Mouse (Mus musculus): Measurements from ENCODE around the gene Ppp1r21. TPM values are rescaled to one million over a fixed set of nuclear protein-coding genes. Genes with fewer than 3 reads are reported as not detected.

Gene Ppp1r21
- polyA plus RNA-seq, 1 experiment from 2014 or later, result 38.8 TPM

DNA sequence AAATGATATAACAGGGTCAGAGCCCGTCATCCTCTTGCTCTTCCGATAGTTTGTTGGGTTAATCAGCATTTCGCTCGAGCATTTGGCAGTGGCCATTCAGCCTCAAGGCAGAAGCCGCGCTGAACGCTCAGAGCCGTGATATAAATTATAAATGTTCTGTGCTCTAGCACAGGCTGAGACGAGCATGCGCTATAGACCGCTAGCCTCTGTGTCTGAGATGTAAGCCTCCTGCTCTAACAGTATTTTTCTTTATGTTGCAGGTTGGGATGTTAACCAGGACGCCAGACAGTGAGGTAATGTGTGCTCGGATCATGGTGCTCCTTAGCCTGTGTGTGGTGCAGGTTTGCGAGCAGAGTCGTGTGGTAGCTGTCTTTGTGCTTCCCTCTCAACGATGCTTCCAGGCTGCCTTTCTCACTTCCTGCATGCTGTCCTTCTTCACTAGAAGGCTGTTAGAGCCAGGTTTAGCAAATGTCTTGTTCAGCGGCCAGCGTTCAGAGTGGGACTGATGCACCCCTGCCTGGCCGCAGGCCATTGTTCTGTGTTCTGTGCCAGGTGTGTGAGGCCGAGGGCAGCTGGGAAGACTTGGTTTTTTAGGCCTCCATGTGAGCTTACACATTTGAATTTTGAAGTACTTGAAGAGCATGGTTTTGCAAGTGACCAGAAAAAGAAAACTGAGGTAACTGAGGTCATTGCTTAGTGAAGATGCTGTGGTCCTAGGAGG lies 48.8 kb downstream of the Ppp1r21 start:
- Histone ChIP-seq H3K9me3 (ENCODE audit: control insufficient read depth, low read length) (no peaks in the 10 kb centered on the region), H3K9ac (ENCODE audit: low read depth, low read length) (no peak overlapping the region; the same call in 1 of the 2 replicates), H3K4me3 (ENCODE audit: low read length) (no peak overlapping the region), H3K27me3 (replicated peaks; ENCODE audit: control insufficient read depth, insufficient read depth, low read length) (no peaks in the 10 kb centered on the region), H3K27ac (ENCODE audit: low read depth, low read length) (no peak overlapping the region), H3K36me3 (ENCODE audit: control insufficient read depth, insufficient read depth, low read length) (peaks cover 36% of the 10 kb centered on the region), H3K4me1 (ENCODE audit: control insufficient read depth, insufficient read depth, low read depth, low read length) (no peaks in the 10 kb centered on the region), H3K4me2 (ENCODE audit: low read length) (0 out of 2 replicates have a peak overlapping the region, but pooled peaks have one; percentile 12)
- peak; percentile 51; the same call in 1 of the 2 replicates for ATAC-seq
- 75% methylated on average over 20 of the region's 20 CpGs for WGBS

- WGBS, result 84% methylated on average over 6 of the region's 6 CpGs
- no peak overlapping the region for H3K4me3 ChIP-seq (ENCODE audit: low read length)
- H3K36me3 ChIP-seq (ENCODE audit: control insufficient read depth, insufficient read depth, low read length), result peaks cover 49% of the 10 kb centered on the region
- H3K27me3 ChIP-seq (replicated peaks; ENCODE audit: control insufficient read depth, insufficient read depth, low read length), result no peaks in the 10 kb centered on the region
- H3K9me3 ChIP-seq (ENCODE audit: control insufficient read depth, low read length), result no peaks in the 10 kb centered on the region
- no peak overlapping the region for H3K9ac ChIP-seq (ENCODE audit: low read depth, low read length)
- no peak overlapping the region for H3K27ac ChIP-seq (ENCODE audit: low read depth, low read length)
- ATAC-seq, result no peak
- no peak overlapping the region for H3K4me2 ChIP-seq (ENCODE audit: low read length)
- H3K4me1 ChIP-seq (ENCODE audit: control insufficient read depth, insufficient read depth, low read depth, low read length), result no peaks in the 10 kb centered on the region
Observed at GRCm38 (mm10) chr17:88580556-88580955, 50.6 kb downstream of the Ppp1r21 start.

- no peaks in the 10 kb centered on the region for H3K9me3 ChIP-seq (ENCODE audit: control insufficient read depth, low read length)
- no peak overlapping the region for H3K27ac ChIP-seq (ENCODE audit: low read depth, low read length)
- H3K36me3 ChIP-seq (ENCODE audit: control insufficient read depth, insufficient read depth, low read length), result peaks cover 53% of the 10 kb centered on the region
- no peak for ATAC-seq
- no peak overlapping the region for H3K4me2 ChIP-seq (ENCODE audit: low read length)
- WGBS, result 73% methylated on average over 6 of the region's 6 CpGs
- no peaks in the 10 kb centered on the region for H3K4me1 ChIP-seq (ENCODE audit: control insufficient read depth, insufficient read depth, low read depth, low read length)
- no peak overlapping the region for H3K4me3 ChIP-seq (ENCODE audit: low read length)
- H3K27me3 ChIP-seq (replicated peaks; ENCODE audit: control insufficient read depth, insufficient read depth, low read length), result no peaks in the 10 kb centered on the region
- no peak overlapping the region for H3K9ac ChIP-seq (ENCODE audit: low read depth, low read length)
Observed at GRCm38 (mm10) chr17:88581511-88582021, 51.6 kb downstream of the Ppp1r21 start.

DNA sequence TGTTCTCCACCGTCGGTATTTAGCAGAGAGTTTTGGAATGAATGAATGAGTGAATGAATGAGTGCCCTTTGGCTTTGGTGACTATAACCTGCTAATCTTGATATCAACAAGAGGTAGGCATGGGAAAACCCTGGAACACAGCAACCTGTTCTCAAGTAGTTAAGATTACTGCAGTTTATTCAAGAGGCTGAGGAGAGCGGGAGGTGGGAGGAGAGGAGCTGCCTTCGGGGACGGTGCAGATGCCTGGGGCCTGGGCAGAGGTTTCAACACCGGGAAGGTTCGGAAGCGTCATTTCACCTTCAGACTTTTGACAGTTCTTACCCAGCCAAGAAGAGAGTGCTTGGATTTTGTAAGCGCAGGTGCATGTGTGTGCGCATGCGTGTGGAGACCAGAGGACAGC lies 53.1 kb downstream of the Ppp1r21 start:
- H3K27ac ChIP-seq (ENCODE audit: low read depth, low read length), result no peak overlapping the region
- peaks cover 52% of the 10 kb centered on the region for H3K36me3 ChIP-seq (ENCODE audit: control insufficient read depth, insufficient read depth, low read length)
- H3K4me2 ChIP-seq (ENCODE audit: low read length), result no peak overlapping the region
- 88% methylated on average over 11 of the region's 11 CpGs for WGBS
- ATAC-seq, result no peak
- no peaks in the 10 kb centered on the region for H3K4me1 ChIP-seq (ENCODE audit: control insufficient read depth, insufficient read depth, low read depth, low read length)
- no peaks in the 10 kb centered on the region for H3K27me3 ChIP-seq (replicated peaks; ENCODE audit: control insufficient read depth, insufficient read depth, low read length)
- no peaks in the 10 kb centered on the region for H3K9me3 ChIP-seq (ENCODE audit: control insufficient read depth, low read length)
- H3K4me3 ChIP-seq (ENCODE audit: low read length), result no peak overlapping the region
- no peak overlapping the region for H3K9ac ChIP-seq (ENCODE audit: low read depth, low read length)

GRCm38 (mm10) chr17:88583411-88583810 lies 53.5 kb downstream of the Ppp1r21 start:
- Histone ChIP-seq H3K4me3 (ENCODE audit: low read length) (no peak overlapping the region), H3K9me3 (ENCODE audit: control insufficient read depth, low read length) (no peaks in the 10 kb centered on the region), H3K9ac (ENCODE audit: low read depth, low read length) (no peak overlapping the region), H3K27ac (ENCODE audit: low read depth, low read length) (no peak overlapping the region), H3K27me3 (replicated peaks; ENCODE audit: control insufficient read depth, insufficient read depth, low read length) (no peaks in the 10 kb centered on the region), H3K4me1 (ENCODE audit: control insufficient read depth, insufficient read depth, low read depth, low read length) (no peaks in the 10 kb centered on the region), H3K4me2 (ENCODE audit: low read length) (no peak overlapping the region), H3K36me3 (ENCODE audit: control insufficient read depth, insufficient read depth, low read length) (peaks cover 54% of the 10 kb centered on the region)
- no peak for ATAC-seq
- 83% methylated on average over 8 of the region's 8 CpGs for WGBS

GRCm38 (mm10) chr17:88587371-88587770 lies 57.5 kb downstream of the Ppp1r21 start:
- Histone ChIP-seq H3K9ac (ENCODE audit: low read depth, low read length) (no peak overlapping the region), H3K4me2 (ENCODE audit: low read length) (no peak overlapping the region), H3K27ac (ENCODE audit: low read depth, low read length) (no peak overlapping the region), H3K4me3 (ENCODE audit: low read length) (no peak overlapping the region), H3K36me3 (ENCODE audit: control insufficient read depth, insufficient read depth, low read length) (peaks cover 49% of the 10 kb centered on the region), H3K9me3 (ENCODE audit: control insufficient read depth, low read length) (no peaks in the 10 kb centered on the region), H3K27me3 (replicated peaks; ENCODE audit: control insufficient read depth, insufficient read depth, low read length) (no peaks in the 10 kb centered on the region), H3K4me1 (ENCODE audit: control insufficient read depth, insufficient read depth, low read depth, low read length) (no peaks in the 10 kb centered on the region)
- WGBS, result 85% methylated on average over 15 of the region's 15 CpGs
- ATAC-seq, result no peak

DNA sequence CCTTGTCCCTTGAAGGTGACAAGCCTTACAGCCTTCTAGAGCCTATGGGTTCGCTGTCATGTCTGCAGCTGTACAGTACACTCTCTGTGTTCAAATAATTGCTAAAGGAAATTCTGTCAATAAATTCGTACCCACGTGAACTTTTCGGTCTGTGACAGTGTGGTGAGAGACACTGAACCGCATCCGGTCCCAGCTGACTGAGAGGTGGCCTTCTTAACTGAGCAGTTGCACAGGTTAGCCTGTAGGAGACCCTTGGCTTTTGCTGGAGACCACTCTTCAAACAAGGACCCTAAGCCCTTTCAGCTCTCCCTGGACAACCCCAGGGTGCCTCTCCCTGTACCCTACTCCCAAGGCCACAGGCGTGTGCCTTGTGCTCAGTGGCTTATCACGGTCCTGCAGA lies 58.3 kb downstream of the Ppp1r21 start:
- H3K27me3 ChIP-seq (replicated peaks; ENCODE audit: control insufficient read depth, insufficient read depth, low read length), result no peaks in the 10 kb centered on the region
- H3K27ac ChIP-seq (ENCODE audit: low read depth, low read length), result no peak overlapping the region
- no peaks in the 10 kb centered on the region for H3K4me1 ChIP-seq (ENCODE audit: control insufficient read depth, insufficient read depth, low read depth, low read length)
- peaks cover 45% of the 10 kb centered on the region for H3K36me3 ChIP-seq (ENCODE audit: control insufficient read depth, insufficient read depth, low read length)
- ATAC-seq, result no peak; the same call in 1 of the 2 replicates
- no peaks in the 10 kb centered on the region for H3K9me3 ChIP-seq (ENCODE audit: control insufficient read depth, low read length)
- WGBS, result 93% methylated on average over 8 of the region's 8 CpGs
- no peak overlapping the region for H3K4me3 ChIP-seq (ENCODE audit: low read length)
- no peak overlapping the region for H3K4me2 ChIP-seq (ENCODE audit: low read length)
- no peak overlapping the region for H3K9ac ChIP-seq (ENCODE audit: low read depth, low read length)

- no peak overlapping the region for H3K9ac ChIP-seq (ENCODE audit: low read depth, low read length)
- H3K4me3 ChIP-seq (ENCODE audit: low read length), result no peak overlapping the region
- no peaks in the 10 kb centered on the region for H3K4me1 ChIP-seq (ENCODE audit: control insufficient read depth, insufficient read depth, low read depth, low read length)
- H3K36me3 ChIP-seq (ENCODE audit: control insufficient read depth, insufficient read depth, low read length), result peaks cover 29% of the 10 kb centered on the region
- no peaks in the 10 kb centered on the region for H3K9me3 ChIP-seq (ENCODE audit: control insufficient read depth, low read length)
- H3K27me3 ChIP-seq (replicated peaks; ENCODE audit: control insufficient read depth, insufficient read depth, low read length), result no peaks in the 10 kb centered on the region
- ATAC-seq, result no peak
- WGBS, result 56% methylated on average over 6 of the region's 6 CpGs
- no peak overlapping the region for H3K4me2 ChIP-seq (ENCODE audit: low read length)
- H3K27ac ChIP-seq (ENCODE audit: low read depth, low read length), result no peak overlapping the region
Observed at GRCm38 (mm10) chr17:88590251-88590650, 60.3 kb downstream of the Ppp1r21 start.

GRCm38 (mm10) chr17:88595071-88595470 lies 65.2 kb downstream of the Ppp1r21 start:
- no peak overlapping the region for H3K9ac ChIP-seq (ENCODE audit: low read depth, low read length)
- ATAC-seq, result no peak
- WGBS, result 85% methylated on average over 4 of the region's 4 CpGs

More at GRCm38 (mm10) chr17:88595071-88595470, 65.2 kb downstream of the Ppp1r21 start:
- Histone ChIP-seq H3K4me3 (ENCODE audit: low read length) (no peak overlapping the region), H3K9me3 (ENCODE audit: control insufficient read depth, low read length) (no peaks in the 10 kb centered on the region), H3K36me3 (ENCODE audit: control insufficient read depth, insufficient read depth, low read length) (0 out of 2 replicates have a peak, but pooled peaks cover 3% of the 10 kb centered on the region), H3K4me2 (ENCODE audit: low read length) (no peak overlapping the region), H3K27me3 (replicated peaks; ENCODE audit: control insufficient read depth, insufficient read depth, low read length) (no peaks in the 10 kb centered on the region), H3K27ac (ENCODE audit: low read depth, low read length) (no peak overlapping the region), H3K4me1 (ENCODE audit: control insufficient read depth, insufficient read depth, low read depth, low read length) (peaks cover 2% of the 10 kb centered on the region; the same call in 1 of the 2 replicates)

Measured in hindbrain, embryonic 16.5 days (tissue).